Mouse (Mus musculus) forebrain, embryonic 13.5 days (tissue): ENCODE results near the gene Abcb7. TPM values are rescaled to one million over a fixed set of nuclear protein-coding genes. Genes with fewer than 3 reads are reported as not detected.

ENCODE experiments used
- ATAC-seq: fragments of 200-750 bp; cut with Nextera tagmentation; 2 replicates; pipeline ENCODE4 v1.8.0; 2017
- H3K27ac ChIP-seq: fragments of 300-500 bp; sonication (generic); 2 replicates; pipeline ENCODE4 v1.5.1; 2015; ENCODE audit warnings: inconsistent platforms, mild to moderate bottlenecking, moderate library complexity
- H3K27me3 ChIP-seq: fragments of 300-500 bp; sonication (generic); 2 replicates; pipeline ENCODE4 v1.6.1; 2015; ENCODE audit warnings: mild to moderate bottlenecking, inconsistent platforms
- H3K36me3 ChIP-seq: fragments of 300-500 bp; sonication (generic); 2 replicates; pipeline ENCODE4 v1.6.1; 2015; ENCODE audit warnings: mild to moderate bottlenecking, inconsistent platforms; ENCODE audit not compliant: poor library complexity, severe bottlenecking
- H3K4me1 ChIP-seq: fragments of 300-500 bp; sonication (generic); 2 replicates; pipeline ENCODE4 v1.6.1; 2015; ENCODE audit warnings: inconsistent platforms
- H3K4me2 ChIP-seq: fragments of 300-500 bp; sonication (generic); 2 replicates; pipeline ENCODE4 v1.6.1; 2015; ENCODE audit warnings: inconsistent platforms, mild to moderate bottlenecking, moderate library complexity
- H3K4me3 ChIP-seq: fragments of 300-500 bp; sonication (generic); 2 replicates; pipeline ENCODE4 v1.5.1; 2015; ENCODE audit warnings: mild to moderate bottlenecking, inconsistent platforms
- H3K9ac ChIP-seq: fragments of 300-500 bp; sonication (generic); 2 replicates; pipeline ENCODE4 v1.6.1; 2015; ENCODE audit warnings: mild to moderate bottlenecking, inconsistent platforms
- H3K9me3 ChIP-seq: fragments of 300-500 bp; sonication (generic); replicated peaks from 2 replicates; pipeline ENCODE4 v1.6.1; 2016; ENCODE audit warnings: inconsistent platforms
- WGBS: fragments of 180-500 bp; shearing (Covaris S2); methylation state at CpG from one replicate; pipeline ENCODE4 v1.1.7; 2015; 5-methylcytosine and 5-hydroxymethylcytosine counted together
- polyA plus RNA-seq: library from polyadenylated mRNA; unstranded; fragments of >200 nt; fragmentation: Nextera tagmentation; extraction: Ambion mirVana; gene quantifications from 2 replicates; pipeline ENCODE4 v1.2.1, GENCODE M21; 2015

Abcb7 gene
- polyA plus RNA-seq: 10.3 and 11.7 TPM in 2 replicates

GRCm38 (mm10) chrX:104413183-104413983 is at the start of gene Abcb7:
Gene Abcb7 (minus strand): TSS chrX:104413856.
- Histone ChIP-seq H3K27ac (peak within 1 kb of the TSS; percentile 87), H3K4me3 (peak within 1 kb of the TSS; percentile 59), H3K4me2 (peak within 1 kb of the TSS; percentile 57), H3K4me1 (no peaks in the 10 kb centered on the region), H3K36me3 (no peaks in the 10 kb centered on the region), H3K9ac (peak within 1 kb of the TSS; percentile 80), H3K9me3 (no peaks in the 10 kb centered on the region), H3K27me3 (peaks cover 12% of the 10 kb centered on the region; the same call in 1 of the 2 replicates)
- WGBS: 22% methylated on average over 58 of the region's 58 CpGs
- ATAC-seq: peak; percentile 97

GRCm38 (mm10) chrX:104461755-104462154 is 48.1 kb upstream of the Abcb7 start:
- H3K27me3 ChIP-seq: no peaks in the 10 kb centered on the region
- H3K4me1 ChIP-seq: no peaks in the 10 kb centered on the region
- no peak for ATAC-seq
- no peak overlapping the region for H3K4me2 ChIP-seq
- H3K27ac ChIP-seq: no peak overlapping the region
- H3K4me3 ChIP-seq: no peak overlapping the region
- H3K9ac ChIP-seq: no peak overlapping the region
- 28% methylated on average over 2 of the region's 2 CpGs for WGBS
- H3K36me3 ChIP-seq: no peaks in the 10 kb centered on the region
- H3K9me3 ChIP-seq: no peaks in the 10 kb centered on the region

GRCm38 (mm10) chrX:104452433-104452832 is 38.8 kb upstream of the Abcb7 start:
- Histone ChIP-seq H3K4me3 (no peak overlapping the region), H3K27me3 (peaks cover 6% of the 10 kb centered on the region; the same call in 1 of the 2 replicates), H3K4me2 (no peak overlapping the region), H3K36me3 (no peaks in the 10 kb centered on the region), H3K4me1 (no peaks in the 10 kb centered on the region), H3K9ac (no peak overlapping the region), H3K9me3 (no peaks in the 10 kb centered on the region), H3K27ac (no peak overlapping the region)
- ATAC-seq: no peak
- WGBS: 89% methylated on average over 1 of the region's 1 CpGs

GRCm38 (mm10) chrX:104433456-104433855 is 19.8 kb upstream of the Abcb7 start:
- no peak overlapping the region for H3K27ac ChIP-seq
- H3K9me3 ChIP-seq: no peaks in the 10 kb centered on the region
- H3K4me2 ChIP-seq: no peak overlapping the region
- H3K36me3 ChIP-seq: no peaks in the 10 kb centered on the region
- H3K4me1 ChIP-seq: no peaks in the 10 kb centered on the region
- H3K4me3 ChIP-seq: no peak overlapping the region
- peaks cover 2% of the 10 kb centered on the region; the same call in 1 of the 2 replicates for H3K27me3 ChIP-seq
- no peak for ATAC-seq
- H3K9ac ChIP-seq: no peak overlapping the region
- 31% methylated on average over 1 of the region's 1 CpGs for WGBS

GRCm38 (mm10) chrX:104428108-104428507 is 14.5 kb upstream of the Abcb7 start:
- H3K4me1 ChIP-seq: no peaks in the 10 kb centered on the region
- no peaks in the 10 kb centered on the region for H3K9me3 ChIP-seq
- no peaks in the 10 kb centered on the region for H3K36me3 ChIP-seq
- H3K9ac ChIP-seq: no peak overlapping the region
- no peaks in the 10 kb centered on the region for H3K27me3 ChIP-seq
- ATAC-seq: no peak
- H3K27ac ChIP-seq: no peak overlapping the region
- H3K4me2 ChIP-seq: no peak overlapping the region
- WGBS: 91% methylated on average over 3 of the region's 3 CpGs
- no peak overlapping the region for H3K4me3 ChIP-seq

- H3K27ac ChIP-seq: peak overlapping the region; percentile 87
- H3K9me3 ChIP-seq: no peaks in the 10 kb centered on the region
- peak; percentile 46; the same call in 1 of the 2 replicates for ATAC-seq
- H3K4me1 ChIP-seq: no peaks in the 10 kb centered on the region
- H3K36me3 ChIP-seq: no peaks in the 10 kb centered on the region
- H3K9ac ChIP-seq: no peak overlapping the region
- H3K4me2 ChIP-seq: peak overlapping the region; percentile 43
- H3K27me3 ChIP-seq: peaks cover 12% of the 10 kb centered on the region; the same call in 1 of the 2 replicates
- H3K4me3 ChIP-seq: peak overlapping the region; percentile 59
- WGBS: 45% methylated on average over 7 of the region's 7 CpGs
Observed at GRCm38 (mm10) chrX:104413995-104414394, 339 bp upstream of the Abcb7 start.

GRCm38 (mm10) chrX:104408137-104408536 is 5.5 kb downstream of the Abcb7 start:
- no peaks in the 10 kb centered on the region for H3K36me3 ChIP-seq
- no peak overlapping the region for H3K27ac ChIP-seq
- H3K4me1 ChIP-seq: no peaks in the 10 kb centered on the region
- H3K9me3 ChIP-seq: no peaks in the 10 kb centered on the region
- ATAC-seq: no peak
- H3K4me2 ChIP-seq: no peak overlapping the region
- peaks cover 9% of the 10 kb centered on the region for H3K27me3 ChIP-seq
- H3K4me3 ChIP-seq: no peak overlapping the region
- no peak overlapping the region for H3K9ac ChIP-seq

GRCm38 (mm10) chrX:104402463-104402862 is 11.2 kb downstream of the Abcb7 start:
- H3K36me3 ChIP-seq: no peaks in the 10 kb centered on the region
- no peak for ATAC-seq
- H3K27me3 ChIP-seq: peaks cover 12% of the 10 kb centered on the region
- H3K27ac ChIP-seq: no peak overlapping the region
- H3K4me3 ChIP-seq: no peak overlapping the region
- H3K4me1 ChIP-seq: no peaks in the 10 kb centered on the region
- no peak overlapping the region for H3K9ac ChIP-seq
- H3K9me3 ChIP-seq: no peaks in the 10 kb centered on the region
- no peak overlapping the region for H3K4me2 ChIP-seq
- WGBS: 63% methylated on average over 5 of the region's 5 CpGs

GRCm38 (mm10) chrX:104401134-104401533 is 12.5 kb downstream of the Abcb7 start:
- no peak overlapping the region for H3K4me2 ChIP-seq
- no peaks in the 10 kb centered on the region for H3K9me3 ChIP-seq
- no peak for ATAC-seq
- H3K27me3 ChIP-seq: peaks cover 9% of the 10 kb centered on the region
- WGBS: 96% methylated on average over 1 of the region's 1 CpGs
- H3K4me1 ChIP-seq: no peaks in the 10 kb centered on the region
- H3K4me3 ChIP-seq: no peak overlapping the region
- H3K9ac ChIP-seq: no peak overlapping the region
- no peak overlapping the region for H3K27ac ChIP-seq
- H3K36me3 ChIP-seq: no peaks in the 10 kb centered on the region

GRCm38 (mm10) chrX:104397526-104397925 is 16.1 kb downstream of the Abcb7 start:
- Histone ChIP-seq H3K27ac (no peak overlapping the region), H3K36me3 (no peaks in the 10 kb centered on the region), H3K4me3 (no peak overlapping the region), H3K9ac (no peak overlapping the region), H3K27me3 (peaks cover 2% of the 10 kb centered on the region; the same call in 1 of the 2 replicates), H3K4me1 (no peaks in the 10 kb centered on the region), H3K9me3 (no peaks in the 10 kb centered on the region), H3K4me2 (no peak overlapping the region)
- WGBS: 68% methylated on average over 1 of the region's 1 CpGs
- ATAC-seq: no peak

- H3K4me3 ChIP-seq: no peak overlapping the region
- H3K4me1 ChIP-seq: no peaks in the 10 kb centered on the region
- no peaks in the 10 kb centered on the region for H3K36me3 ChIP-seq
- no peak overlapping the region for H3K9ac ChIP-seq
- no peak overlapping the region for H3K4me2 ChIP-seq
- H3K27ac ChIP-seq: no peak overlapping the region
- peaks cover 3% of the 10 kb centered on the region; the same call in 1 of the 2 replicates for H3K27me3 ChIP-seq
- no peaks in the 10 kb centered on the region for H3K9me3 ChIP-seq
- ATAC-seq: no peak
Observed at GRCm38 (mm10) chrX:104359686-104360085, 54.0 kb downstream of the Abcb7 start.

GRCm38 (mm10) chrX:104355842-104356241 is 57.8 kb downstream of the Abcb7 start:
- Histone ChIP-seq H3K4me2 (no peak overlapping the region), H3K4me1 (no peaks in the 10 kb centered on the region), H3K4me3 (no peak overlapping the region), H3K9ac (no peak overlapping the region), H3K36me3 (no peaks in the 10 kb centered on the region), H3K27me3 (no peaks in the 10 kb centered on the region), H3K27ac (no peak overlapping the region), H3K9me3 (no peaks in the 10 kb centered on the region)
- 82% methylated on average over 1 of the region's 1 CpGs for WGBS
- no peak for ATAC-seq
